Mouse (Mus musculus): Measurements from ENCODE around the gene Fhl1.

The Fhl1 gene

GRCm38 (mm10) chrX:56752144-56752543 lies 20.6 kb downstream of the Fhl1 start:
- DNase-seq (ENCODE audit: low spot score in 2 of 2), result no peak

DNA sequence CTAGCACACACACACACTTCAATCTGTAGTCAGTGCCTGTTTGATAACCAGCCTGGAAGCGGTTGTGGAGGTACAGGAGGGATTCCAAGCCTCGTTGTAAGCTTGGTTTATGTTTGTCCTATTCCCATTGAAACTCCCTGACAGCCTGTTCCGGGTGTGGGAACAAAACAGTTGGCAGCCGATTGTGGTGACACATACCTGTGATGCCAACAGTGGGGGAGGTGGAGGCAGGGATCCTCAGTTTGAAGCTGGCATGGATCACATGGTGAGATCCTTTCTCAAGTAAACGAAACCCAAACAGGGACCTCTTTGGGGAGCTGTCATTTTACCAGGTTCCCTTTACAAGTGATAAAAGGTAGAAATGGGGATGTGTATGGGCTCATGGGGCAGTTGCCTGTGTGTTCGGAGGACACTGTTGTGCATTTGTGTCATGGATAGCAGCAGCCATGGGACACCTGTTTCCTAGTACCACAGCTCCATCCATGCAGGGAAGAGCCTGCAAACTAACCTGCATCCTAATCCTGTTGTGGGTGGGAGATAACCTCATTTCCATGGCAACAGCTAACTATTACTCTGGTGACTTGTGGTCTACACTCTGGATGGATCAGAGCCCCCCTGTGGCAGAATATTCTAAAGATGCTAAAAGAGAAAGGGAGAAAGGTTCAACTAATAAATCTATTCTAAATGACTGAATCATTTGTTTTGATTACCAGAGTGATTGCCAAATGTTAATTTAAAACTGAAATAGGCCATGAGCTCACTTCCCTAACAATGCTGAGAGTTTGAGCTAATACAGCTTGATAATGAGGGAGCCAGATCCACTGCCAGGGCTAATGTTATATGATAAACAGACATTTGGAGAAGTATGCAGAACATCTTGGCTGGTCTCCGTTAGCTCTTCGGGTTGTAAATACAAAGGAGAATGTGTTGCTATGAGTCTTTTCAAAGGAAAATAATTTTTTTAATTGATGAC lies 22.0 kb downstream of the Fhl1 start:
- DNase-seq (ENCODE audit: low spot score in 2 of 2), result peak in 1 of 2 experiments; percentile 38

GRCm38 (mm10) chrX:56755646-56756045 lies 24.1 kb downstream of the Fhl1 start:
- DNase-seq (ENCODE audit: low spot score in 2 of 2), result peak in 1 of 2 experiments; percentile 21

GRCm38 (mm10) chrX:56756352-56756751 lies 24.8 kb downstream of the Fhl1 start:
- DNase-seq (ENCODE audit: low spot score in 2 of 2), result no peak

DNA sequence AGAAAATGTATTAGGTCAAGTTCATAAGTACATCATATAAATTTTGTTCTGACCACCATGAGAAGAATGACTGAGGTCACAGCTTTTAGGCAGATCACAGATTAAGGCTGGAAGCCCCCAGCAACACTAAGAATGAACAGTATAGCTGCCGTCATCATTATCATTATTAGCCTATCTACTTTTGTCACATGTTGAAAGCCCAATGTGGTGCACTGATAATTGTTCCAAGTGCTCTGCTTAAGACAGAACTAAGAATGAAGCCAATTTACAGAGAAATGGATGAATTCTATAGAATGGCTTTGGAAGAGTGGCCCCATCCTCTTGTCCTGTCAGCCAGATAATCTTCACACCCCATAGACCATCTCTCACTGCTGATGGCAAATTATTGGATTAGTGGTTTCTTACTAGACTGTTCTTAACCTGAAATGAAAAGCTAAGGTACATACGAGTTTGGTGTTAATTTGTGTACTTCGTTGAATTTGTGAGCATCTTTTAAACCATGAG lies 28.7 kb downstream of the Fhl1 start:
- DNase-seq (ENCODE audit: low spot score in 2 of 2), result no peak

- DNase-seq (ENCODE audit: low spot score in 2 of 2), result no peak
Measured at GRCm38 (mm10) chrX:56769838-56770237, 38.3 kb downstream of the Fhl1 start.

DNA sequence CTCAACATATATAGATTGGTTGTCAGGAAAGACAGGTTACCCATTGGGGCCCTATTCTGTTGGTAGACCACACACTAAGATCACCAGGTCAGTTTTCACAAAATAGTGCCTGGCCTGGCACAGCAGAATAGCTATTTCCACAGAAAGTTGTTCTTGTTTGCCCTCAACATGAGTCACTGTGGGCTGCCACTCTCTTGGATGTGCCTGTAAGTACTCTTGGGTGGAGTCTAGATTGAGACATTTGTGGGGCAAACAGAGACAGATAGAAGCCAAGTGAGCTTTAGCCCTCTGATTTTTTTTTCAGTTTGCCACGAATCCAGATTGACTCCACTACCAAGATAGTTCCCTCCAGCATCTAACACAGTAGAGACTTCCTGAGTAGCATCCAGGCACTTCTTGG lies 40.2 kb downstream of the Fhl1 start:
- DNase-seq (ENCODE audit: low spot score in 2 of 2), result no peak

GRCm38 (mm10) chrX:56773329-56773728 lies 41.7 kb downstream of the Fhl1 start:
- no peak for DNase-seq (ENCODE audit: low spot score in 2 of 2)

DNA sequence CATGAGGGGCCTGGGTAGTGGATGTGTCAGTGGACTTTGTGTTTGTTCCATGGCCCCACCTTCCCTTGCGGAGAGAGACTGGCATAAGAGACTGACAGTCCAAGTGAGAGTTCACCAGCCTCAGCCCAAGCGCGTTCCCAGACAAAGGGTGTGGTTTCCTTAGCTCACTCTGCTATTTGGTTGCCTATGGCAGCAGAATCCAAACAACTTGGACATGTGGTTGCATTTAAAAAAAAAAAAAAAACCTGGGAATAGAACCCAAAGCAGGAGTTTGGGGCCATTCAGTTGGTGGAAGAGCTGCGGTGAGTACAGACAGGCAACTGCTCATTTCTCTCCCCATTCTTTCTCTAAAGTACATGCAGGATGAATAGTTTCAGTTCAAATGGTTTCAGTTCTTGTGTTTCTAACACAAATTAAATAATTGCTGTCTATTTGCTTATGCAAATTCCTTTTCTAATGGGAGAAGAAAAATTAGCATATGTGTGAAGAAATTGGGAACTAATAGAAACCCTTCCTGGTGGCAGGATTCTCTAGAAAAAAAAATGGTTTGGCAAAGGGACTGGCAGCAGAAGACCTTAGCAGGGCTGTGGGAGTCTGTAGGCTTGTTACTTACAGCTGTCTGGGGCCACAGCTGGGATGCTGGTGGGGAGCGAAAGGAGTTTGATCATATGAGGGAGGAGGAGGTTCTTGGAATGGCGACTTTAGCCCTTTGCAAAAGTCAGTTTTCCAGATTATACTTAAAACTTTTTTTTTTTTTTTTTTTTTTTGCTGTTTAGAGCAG lies 54.9 kb downstream of the Fhl1 start:
- no peak for DNase-seq (ENCODE audit: low spot score in 2 of 2)

- no peak for DNase-seq (ENCODE audit: low spot score in 2 of 2)
Measured at GRCm38 (mm10) chrX:56787486-56787885, 55.9 kb downstream of the Fhl1 start.

GRCm38 (mm10) chrX:56790591-56790990 lies 59.0 kb downstream of the Fhl1 start:
- no peak for DNase-seq (ENCODE audit: low spot score in 2 of 2)

DNA sequence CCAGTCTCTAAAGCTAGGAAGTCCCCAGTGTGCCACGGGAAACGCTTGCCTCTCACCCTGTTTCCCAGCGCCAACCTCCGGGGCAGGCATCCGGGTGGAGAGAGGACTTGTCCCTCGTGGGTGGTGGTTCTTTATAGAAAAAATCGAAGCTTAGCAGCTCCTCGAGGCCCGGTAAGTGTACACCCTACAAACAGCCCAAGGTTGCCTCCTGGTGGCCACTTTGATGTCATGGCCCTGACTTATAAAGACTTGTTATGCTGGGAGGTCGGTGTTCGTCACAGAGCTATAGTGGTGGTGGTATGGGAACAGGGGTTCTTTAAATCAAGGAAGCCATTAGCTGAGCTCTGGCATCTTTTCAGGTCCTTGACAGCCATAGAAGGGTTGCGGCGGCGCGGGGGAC lies 59.7 kb downstream of the Fhl1 start:
- peak in 1 of 2 experiments; percentile 37 for DNase-seq (ENCODE audit: low spot score in 2 of 2)

- DNase-seq (ENCODE audit: low spot score in 2 of 2), result no peak
Measured at GRCm38 (mm10) chrX:56821765-56822603, 90.4 kb downstream of the Fhl1 start, which contains the start of gene Map7d3. Map7d3 (minus strand) TSS chrX:56822326.

DNA sequence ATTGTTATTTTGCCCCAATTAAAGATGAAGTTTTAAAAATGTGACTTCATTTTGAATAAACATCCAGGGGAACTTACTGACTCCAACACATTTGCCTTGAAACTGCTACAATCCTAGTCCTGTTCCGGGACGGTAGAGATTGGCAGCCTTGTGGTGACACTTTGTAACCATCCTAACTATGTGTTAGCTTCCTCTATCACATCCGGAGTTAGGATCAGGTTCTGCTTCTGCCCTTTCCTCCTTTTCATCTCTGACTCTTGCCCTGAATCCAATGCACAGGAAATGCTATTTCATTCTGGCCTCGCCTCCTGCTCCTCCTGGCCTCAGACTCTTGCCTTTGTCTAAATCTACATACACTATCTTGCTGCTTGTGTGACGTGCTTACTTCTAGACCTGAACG lies 95.9 kb downstream of the Fhl1 start:
- DNase-seq (ENCODE audit: low spot score in 2 of 2), result no peak

DNA sequence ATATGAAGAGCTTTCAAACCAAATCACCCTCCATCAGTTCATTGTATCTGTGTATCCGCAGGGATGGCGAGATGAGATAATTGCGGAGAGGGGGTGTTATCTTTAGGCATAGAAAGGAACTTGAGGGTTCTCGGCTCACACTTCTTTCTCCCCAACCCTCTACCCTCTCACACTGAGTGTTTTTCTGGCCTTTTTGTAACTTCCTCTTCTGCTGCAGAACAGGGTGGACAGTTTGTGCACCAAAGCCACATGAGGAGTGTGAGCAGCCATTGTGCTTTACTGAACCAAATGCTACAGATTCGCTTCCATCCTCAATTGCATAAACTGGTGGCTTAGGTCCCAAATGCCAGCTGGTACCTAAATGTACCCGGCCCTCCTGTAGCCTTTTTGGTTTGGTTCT lies 104.3 kb downstream of the Fhl1 start:
- DNase-seq (ENCODE audit: low spot score in 2 of 2), result no peak

DNA sequence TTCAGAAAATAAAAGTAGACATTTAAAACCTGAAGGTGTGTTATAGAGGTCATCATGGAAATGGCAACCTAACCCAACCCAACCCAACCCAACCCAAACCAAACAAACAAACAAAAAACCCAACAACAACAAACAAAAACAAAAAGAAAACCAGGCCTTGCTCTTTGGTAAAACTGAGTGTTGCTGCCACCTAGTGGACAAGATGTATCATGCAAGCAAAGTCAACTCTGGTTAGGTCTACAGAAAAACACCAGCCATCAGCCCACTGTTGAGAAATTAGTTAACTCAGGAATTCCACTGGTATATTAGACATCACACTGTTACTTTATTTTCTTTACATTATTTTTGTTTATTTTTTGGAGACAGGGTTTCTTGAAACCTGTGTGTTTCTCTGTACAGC lies 107.8 kb downstream of the Fhl1 start:
- peak in 1 of 2 experiments; percentile 3 for DNase-seq (ENCODE audit: low spot score in 2 of 2)

DNA sequence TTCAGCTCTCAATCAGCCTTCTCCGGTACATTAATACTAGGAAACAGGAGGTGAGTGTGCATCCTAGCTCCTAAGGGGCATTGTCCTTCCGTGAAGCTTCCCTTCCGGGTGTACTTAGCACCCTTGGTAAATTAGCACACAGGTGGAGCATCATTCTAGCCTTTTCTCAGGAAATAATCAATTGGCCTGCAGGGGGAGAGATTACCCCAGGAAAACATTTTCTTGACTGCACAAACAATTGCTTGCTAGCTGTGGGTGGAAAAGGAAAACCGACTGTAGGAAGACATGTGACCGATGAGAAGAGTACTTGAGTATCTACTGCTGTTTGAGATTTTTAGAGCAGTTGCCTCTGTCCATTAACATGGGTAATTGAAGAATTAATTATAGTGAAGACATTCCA lies 109.7 kb downstream of the Fhl1 start:
- no peak for DNase-seq (ENCODE audit: low spot score in 2 of 2)
